Mouse (Mus musculus) embryonic facial prominence, embryonic 13.5 days (tissue): ENCODE data around the gene Insrr. TPM values are rescaled to one million over a fixed set of nuclear protein-coding genes. Genes with fewer than 3 reads are reported as not detected.

Experiments used
- ATAC-seq: fragments of 200-750 bp; cut with Nextera tagmentation; 2 replicates; pipeline ENCODE4 v1.8.0; 2017; ENCODE audit warnings: low read depth; ENCODE audit not compliant: insufficient number of reproducible peaks, insufficient read depth, low FRiP score, low TSS enrichment
- H3K27ac ChIP-seq: fragments of 300-500 bp; sonication (generic); 2 replicates; pipeline ENCODE4 v1.5.1; 2015; ENCODE audit warnings: moderate library complexity, mild to moderate bottlenecking, inconsistent platforms
- H3K27me3 ChIP-seq: fragments of 300-500 bp; sonication (generic); 2 replicates; pipeline ENCODE4 v1.6.1; 2015; ENCODE audit warnings: mild to moderate bottlenecking, inconsistent platforms
- H3K36me3 ChIP-seq: fragments of 300-500 bp; sonication (generic); 2 replicates; pipeline ENCODE4 v1.6.1; 2015; ENCODE audit warnings: mild to moderate bottlenecking, inconsistent platforms
- H3K4me1 ChIP-seq: fragments of 300-500 bp; sonication (generic); 2 replicates; pipeline ENCODE4 v1.6.1; 2015; ENCODE audit warnings: inconsistent platforms
- H3K4me2 ChIP-seq: fragments of 300-500 bp; sonication (generic); 2 replicates; pipeline ENCODE4 v1.6.1; 2015; ENCODE audit warnings: moderate library complexity, mild to moderate bottlenecking, inconsistent platforms
- H3K4me3 ChIP-seq: fragments of 300-500 bp; sonication (generic); 2 replicates; pipeline ENCODE4 v1.5.1; 2015; ENCODE audit warnings: mild to moderate bottlenecking, inconsistent platforms
- H3K9ac ChIP-seq: fragments of 300-500 bp; sonication (generic); 2 replicates; pipeline ENCODE4 v1.6.1; 2015; ENCODE audit warnings: mild to moderate bottlenecking, inconsistent platforms
- H3K9me3 ChIP-seq: fragments of 300-500 bp; sonication (generic); 2 replicates; pipeline ENCODE4 v1.6.1; 2016; ENCODE audit warnings: inconsistent platforms
- WGBS: fragments of 180-500 bp; shearing (Covaris S2); methylation state at CpG from one replicate; pipeline ENCODE4 v1.1.7; 2015; ENCODE audit warnings: mixed read lengths; 5-methylcytosine and 5-hydroxymethylcytosine counted together
- polyA plus RNA-seq: library from polyadenylated mRNA; unstranded; fragments of >200 nt; fragmentation: Nextera tagmentation; extraction: Ambion mirVana; gene quantifications from 2 replicates; pipeline ENCODE4 v1.2.1, GENCODE M21; 2015

Gene Insrr
- polyA plus RNA-seq, 1 experiment from 2014 or later, result 0.80 TPM

GRCm38 (mm10) chr3:87779086-87779485 lies 17.7 kb upstream of the Insrr start:
- WGBS, result 25% methylated on average over 2 of the region's 2 CpGs
- H3K4me1 ChIP-seq, result peaks cover 14% of the 10 kb centered on the region
- H3K9ac ChIP-seq, result no peak overlapping the region
- no peak overlapping the region for H3K27ac ChIP-seq
- H3K36me3 ChIP-seq, result no peaks in the 10 kb centered on the region
- 0 out of 2 replicates have a peak overlapping the region, but pooled peaks have one; percentile 42 for H3K4me2 ChIP-seq
- H3K9me3 ChIP-seq, result no peaks in the 10 kb centered on the region
- ATAC-seq, result no peak
- H3K27me3 ChIP-seq, result peaks cover 50% of the 10 kb centered on the region
- no peak overlapping the region for H3K4me3 ChIP-seq

- H3K4me2 ChIP-seq, result no peak overlapping the region
- H3K9me3 ChIP-seq, result no peaks in the 10 kb centered on the region
- H3K27ac ChIP-seq, result no peak overlapping the region
- no peak for ATAC-seq
- 88% methylated on average over 25 of the region's 25 CpGs for WGBS
- peaks cover 21% of the 10 kb centered on the region for H3K27me3 ChIP-seq
- H3K36me3 ChIP-seq, result no peaks in the 10 kb centered on the region
- H3K4me3 ChIP-seq, result no peak overlapping the region
- H3K4me1 ChIP-seq, result peaks cover 26% of the 10 kb centered on the region
- H3K9ac ChIP-seq, result no peak overlapping the region
Observed at GRCm38 (mm10) chr3:87783282-87784023, 13.3 kb upstream of the Insrr start.

DNA sequence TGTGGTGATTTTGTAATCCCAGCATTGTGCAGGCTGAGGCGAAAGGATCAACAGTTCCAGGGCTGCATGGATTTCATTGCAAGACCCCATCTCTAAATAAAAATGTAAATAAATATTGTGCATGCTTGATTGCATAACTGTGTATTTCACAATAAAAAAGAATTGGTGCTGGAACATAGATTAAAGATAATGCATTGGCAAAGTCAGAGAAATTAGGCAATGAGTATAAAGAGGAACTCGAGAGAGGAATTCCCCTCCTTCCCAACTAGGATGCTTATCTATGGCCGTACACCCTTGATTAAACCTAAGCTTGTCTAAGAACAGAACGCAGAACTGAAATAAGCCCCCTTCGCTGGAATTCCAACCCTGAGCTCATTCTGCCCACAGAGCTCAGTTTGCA lies 11.6 kb upstream of the Insrr start:
- H3K27me3 ChIP-seq, result peaks cover 12% of the 10 kb centered on the region
- no peak overlapping the region for H3K4me2 ChIP-seq
- H3K9me3 ChIP-seq, result no peaks in the 10 kb centered on the region
- peaks cover 29% of the 10 kb centered on the region for H3K4me1 ChIP-seq
- no peak overlapping the region; the same call in 1 of the 2 replicates for H3K27ac ChIP-seq
- no peak for ATAC-seq
- H3K4me3 ChIP-seq, result no peak overlapping the region
- no peak overlapping the region for H3K9ac ChIP-seq
- no peaks in the 10 kb centered on the region for H3K36me3 ChIP-seq
- 66% methylated on average over 5 of the region's 5 CpGs for WGBS

DNA sequence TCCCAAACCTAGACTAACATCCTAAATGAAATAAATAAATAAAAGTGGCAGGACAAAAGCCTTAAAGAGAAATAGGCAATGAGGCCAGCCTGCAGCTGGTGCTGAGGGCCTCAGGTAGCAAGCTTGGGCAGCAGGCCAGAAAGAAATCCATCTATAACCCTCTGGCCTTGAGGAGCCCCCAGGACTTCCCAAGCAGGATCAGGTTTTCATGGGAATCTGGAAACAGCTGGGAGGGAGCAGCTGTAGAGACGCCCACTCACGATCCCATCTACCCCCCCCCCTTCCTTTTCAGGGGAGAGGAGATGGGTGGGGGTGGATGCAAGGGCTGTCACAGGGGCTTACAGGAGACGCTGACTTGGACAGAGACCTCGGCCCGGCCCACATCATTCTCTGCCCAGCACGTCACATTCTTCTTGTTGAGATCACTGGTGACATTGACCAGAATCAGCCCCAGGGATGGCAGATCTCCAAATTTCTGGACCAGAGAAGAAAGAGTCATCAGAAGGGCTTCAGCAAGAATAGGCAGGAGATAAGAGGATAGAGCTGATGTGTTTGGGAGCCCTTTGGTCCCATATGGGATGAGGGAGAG lies 11.0 kb upstream of the Insrr start:
- H3K4me1 ChIP-seq, result peaks cover 29% of the 10 kb centered on the region
- no peak overlapping the region for H3K27ac ChIP-seq
- H3K4me3 ChIP-seq, result no peak overlapping the region
- H3K9ac ChIP-seq, result no peak overlapping the region
- WGBS, result 47% methylated on average over 6 of the region's 6 CpGs
- peak; percentile 22; the same call in 1 of the 2 replicates for ATAC-seq
- no peak overlapping the region for H3K4me2 ChIP-seq
- H3K27me3 ChIP-seq, result peaks cover 14% of the 10 kb centered on the region
- no peaks in the 10 kb centered on the region for H3K36me3 ChIP-seq
- H3K9me3 ChIP-seq, result no peaks in the 10 kb centered on the region

- H3K27ac ChIP-seq, result no peak overlapping the region
- H3K4me1 ChIP-seq, result peaks cover 29% of the 10 kb centered on the region
- H3K4me2 ChIP-seq, result no peak overlapping the region
- 36% methylated on average over 1 of the region's 1 CpGs for WGBS
- H3K4me3 ChIP-seq, result no peak overlapping the region
- H3K27me3 ChIP-seq, result peaks cover 50% of the 10 kb centered on the region
- no peaks in the 10 kb centered on the region for H3K9me3 ChIP-seq
- H3K9ac ChIP-seq, result no peak overlapping the region
- no peaks in the 10 kb centered on the region for H3K36me3 ChIP-seq
- ATAC-seq, result no peak
Observed at GRCm38 (mm10) chr3:87789248-87789647, 7.5 kb upstream of the Insrr start.

DNA sequence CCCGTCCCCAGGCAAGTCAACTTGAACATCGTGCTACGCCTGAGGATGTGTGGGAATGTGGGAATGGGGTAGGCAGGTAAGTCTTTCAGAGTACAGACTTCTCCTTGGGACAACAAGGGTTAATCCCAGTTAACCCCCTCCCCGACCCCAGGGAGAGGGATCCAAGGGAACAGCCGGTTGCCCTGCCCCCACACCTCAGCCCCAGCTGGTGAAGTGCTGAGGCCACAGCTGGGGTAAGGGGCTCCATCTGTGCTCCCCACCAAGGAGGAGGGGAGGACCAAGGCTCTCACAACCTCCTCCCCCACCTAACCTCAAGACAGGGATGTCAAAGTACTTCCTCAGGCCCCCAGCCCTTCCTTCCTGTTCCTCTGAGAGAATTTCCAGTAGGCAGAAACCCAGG lies 7.0 kb upstream of the Insrr start:
- ATAC-seq, result no peak
- Histone ChIP-seq H3K4me2 (no peak overlapping the region), H3K36me3 (no peaks in the 10 kb centered on the region), H3K9ac (no peak overlapping the region), H3K9me3 (no peaks in the 10 kb centered on the region), H3K27ac (no peak overlapping the region), H3K4me1 (peaks cover 30% of the 10 kb centered on the region), H3K27me3 (peaks cover 55% of the 10 kb centered on the region), H3K4me3 (no peak overlapping the region)
- 16% methylated on average over 5 of the region's 5 CpGs for WGBS

- H3K9ac ChIP-seq, result peak within 1 kb of the TSS; percentile 65
- no peaks in the 10 kb centered on the region for H3K9me3 ChIP-seq
- H3K27me3 ChIP-seq, result peaks cover 100% of the 10 kb centered on the region
- H3K27ac ChIP-seq, result no peak within 1 kb of the TSS
- peaks cover 42% of the 10 kb centered on the region for H3K4me1 ChIP-seq
- ATAC-seq, result no peak
- no peaks in the 10 kb centered on the region for H3K36me3 ChIP-seq
- peak within 1 kb of the TSS; percentile 67 for H3K4me2 ChIP-seq
- WGBS, result under 1% methylated on average over 47 of the region's 47 CpGs
- H3K4me3 ChIP-seq, result peak within 1 kb of the TSS; percentile 40
Observed at GRCm38 (mm10) chr3:87794922-87795325, 1.8 kb upstream of the Insrr start, which contains the start of gene Ntrk1. Gene Ntrk1 (minus strand): TSS chr3:87795162.

DNA sequence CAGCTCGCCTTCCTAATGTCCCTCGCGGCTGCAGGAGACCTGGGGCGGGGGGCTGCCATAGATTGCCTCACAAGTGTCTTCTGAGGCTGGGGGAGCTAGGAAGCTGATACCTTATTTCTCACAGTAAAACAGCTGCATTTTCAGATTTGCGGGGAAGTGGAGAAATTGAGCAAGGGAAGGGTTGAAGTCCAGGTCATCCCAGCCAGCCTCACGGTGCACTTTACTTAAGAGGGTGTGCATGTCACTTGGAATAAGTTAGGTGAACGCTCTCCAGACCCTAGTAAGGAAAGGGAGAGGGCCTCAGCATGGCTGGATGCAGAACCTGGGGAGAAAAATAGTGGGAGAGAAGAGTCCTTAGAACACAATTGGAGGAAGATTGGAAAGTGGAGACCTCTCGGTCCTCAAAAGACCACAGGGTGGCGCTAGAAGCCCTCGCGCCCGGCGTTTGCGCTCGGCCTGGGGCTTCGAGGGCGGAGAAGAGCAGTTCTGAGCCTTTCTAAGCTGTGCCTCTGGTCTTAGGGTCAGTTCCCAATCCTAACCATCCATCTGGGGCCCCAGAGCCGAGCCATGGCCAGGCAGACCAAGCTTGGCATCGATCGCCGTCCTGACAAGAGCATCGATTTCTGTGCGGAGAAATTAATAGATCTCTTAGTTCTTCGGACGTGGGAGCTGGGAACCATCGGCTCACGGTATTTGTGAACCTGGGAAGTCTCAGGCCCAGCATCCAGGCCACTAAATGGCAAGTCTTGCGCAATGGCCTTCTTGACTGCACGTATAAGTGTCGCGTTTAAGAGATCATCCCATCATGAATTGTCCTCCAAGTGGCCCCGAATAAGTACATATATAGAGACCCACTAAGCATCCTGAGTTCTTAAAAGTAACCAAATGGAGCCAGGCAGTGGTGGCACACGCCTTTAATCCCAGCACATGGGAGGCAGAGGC lies 1.1 kb upstream of the Insrr start:
- peaks cover 41% of the 10 kb centered on the region for H3K4me1 ChIP-seq
- peak overlapping the region; percentile 67 for H3K4me2 ChIP-seq
- H3K36me3 ChIP-seq, result no peaks in the 10 kb centered on the region
- 15% methylated on average over 33 of the region's 33 CpGs for WGBS
- no peak for ATAC-seq
- no peaks in the 10 kb centered on the region for H3K9me3 ChIP-seq
- peak overlapping the region; percentile 65 for H3K9ac ChIP-seq
- H3K4me3 ChIP-seq, result peak overlapping the region; percentile 40
- H3K27ac ChIP-seq, result no peak overlapping the region
- peaks cover 100% of the 10 kb centered on the region for H3K27me3 ChIP-seq

GRCm38 (mm10) chr3:87801681-87802080 lies 4.9 kb downstream of the Insrr start:
- H3K27ac ChIP-seq, result no peak overlapping the region
- no peak for ATAC-seq
- H3K27me3 ChIP-seq, result peaks cover 100% of the 10 kb centered on the region
- H3K4me1 ChIP-seq, result peaks cover 29% of the 10 kb centered on the region
- no peak overlapping the region for H3K9ac ChIP-seq
- H3K9me3 ChIP-seq, result no peaks in the 10 kb centered on the region
- H3K36me3 ChIP-seq, result no peaks in the 10 kb centered on the region
- 59% methylated on average over 5 of the region's 5 CpGs for WGBS
- H3K4me3 ChIP-seq, result no peak overlapping the region
- no peak overlapping the region for H3K4me2 ChIP-seq

DNA sequence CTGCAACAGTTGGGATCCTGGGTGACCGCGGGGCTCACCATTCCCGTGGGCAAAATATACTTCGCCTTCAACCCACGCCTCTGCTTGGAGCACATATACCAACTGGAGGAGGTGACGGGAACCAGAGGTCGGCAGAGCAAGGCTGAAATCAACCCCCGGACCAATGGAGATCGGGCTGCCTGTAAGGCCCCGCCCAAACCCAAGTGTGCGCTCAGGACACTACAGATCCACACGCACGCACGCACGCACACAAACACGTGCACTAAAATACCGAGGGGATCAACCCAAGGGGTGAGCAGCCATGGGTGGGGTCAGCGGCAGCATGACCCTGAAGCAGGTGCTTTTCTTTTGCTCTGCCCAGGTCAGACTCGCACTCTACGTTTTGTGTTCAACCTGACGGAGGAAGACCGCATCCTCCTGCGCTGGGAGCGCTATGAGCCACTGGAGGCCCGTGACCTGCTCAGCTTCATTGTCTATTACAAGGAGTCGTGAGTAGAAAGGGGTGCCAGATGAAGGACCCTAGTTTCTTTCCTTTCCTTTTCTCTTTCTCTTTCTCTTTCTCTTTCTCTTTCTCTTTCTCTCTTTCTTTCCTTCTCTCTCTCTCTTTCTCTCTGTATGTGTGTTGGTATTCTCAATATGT lies 7.4 kb downstream of the Insrr start:
- H3K4me2 ChIP-seq, result peak overlapping the region; percentile 48
- 4% methylated on average over 26 of the region's 26 CpGs for WGBS
- no peaks in the 10 kb centered on the region for H3K9me3 ChIP-seq
- peaks cover 100% of the 10 kb centered on the region for H3K27me3 ChIP-seq
- no peak overlapping the region for H3K9ac ChIP-seq
- no peak overlapping the region for H3K27ac ChIP-seq
- no peak for ATAC-seq
- H3K4me3 ChIP-seq, result peak overlapping the region; percentile 25
- H3K4me1 ChIP-seq, result peaks cover 11% of the 10 kb centered on the region
- no peaks in the 10 kb centered on the region for H3K36me3 ChIP-seq
